ENCODE assay signal across 8 mouse cellular contexts in genomic region chr12:44330216-44330719, GRCm38 (mm10). TPM values are rescaled to one million over a fixed set of nuclear protein-coding genes. Genes with fewer than 3 reads are reported as not detected.
DNase-seq lines count a peak whose midpoint lies in the region; ATAC-seq lines count a peak whose summit lies in the region.
"Had no signal": no experiment of that assay in that cellular context is flagged by ENCODE, and none has a peak within 500 bp of the region (broad histone marks: within the 10 kb centered on the region; RNA-seq: fewer than 3 reads in every experiment).

No protein-coding gene starts in this region.

- H3K9ac ChIP-seq in liver, embryonic 11.5 days (ENCODE audit: low read depth, low read length) = no peak overlapping the region
- H3K9ac ChIP-seq in hindbrain, embryonic 11.5 days (ENCODE audit: low read depth, low read length) = peak overlapping the region; percentile 81
- H3K9ac ChIP-seq in midbrain, embryonic 15.5 days = peak overlapping the region; percentile 90

- peak overlapping the region; percentile 62 for H3K4me3 ChIP-seq in liver, embryonic 11.5 days (ENCODE audit: low read depth, low read length)
- H3K4me3 ChIP-seq in hindbrain, embryonic 11.5 days (ENCODE audit: low read depth, low read length) = peak overlapping the region; percentile 73
- H3K4me3 ChIP-seq in midbrain, embryonic 15.5 days = peak overlapping the region; percentile 82

- H3K4me2 ChIP-seq in liver, embryonic 11.5 days = peak overlapping the region; percentile 92
- H3K4me2 ChIP-seq in hindbrain, embryonic 11.5 days (replicated peaks; ENCODE audit: low read depth, low read length) = peak overlapping the region; percentile 85
- H3K4me2 ChIP-seq in midbrain, embryonic 15.5 days = peak overlapping the region; percentile 81

- peaks cover 35% of the 10 kb centered on the region for H3K27me3 ChIP-seq in liver, embryonic 11.5 days (replicated peaks; ENCODE audit: control insufficient read depth, insufficient read depth, low read length)
- no peaks in the 10 kb centered on the region for H3K27me3 ChIP-seq in hindbrain, embryonic 11.5 days (ENCODE audit: control insufficient read depth, insufficient read depth, low read length)
- no peaks in the 10 kb centered on the region for H3K27me3 ChIP-seq in midbrain, embryonic 15.5 days (replicated peaks)

- H3K27ac ChIP-seq in liver, embryonic 11.5 days (ENCODE audit: low read depth, low read length) = no peak overlapping the region
- peak overlapping the region; percentile 93 for H3K27ac ChIP-seq in hindbrain, embryonic 11.5 days (ENCODE audit: low read depth, low read length)
- peak overlapping the region; percentile 92 for H3K27ac ChIP-seq in midbrain, embryonic 15.5 days
- H3K27ac ChIP-seq: macrophage had no signal

- DNase-seq in liver, embryonic 11.5 days (ENCODE audit: low spot score) = no peak
- no peak for DNase-seq in liver
- peak; percentile 36 to 40 for DNase-seq in cerebellum, postnatal 25 days
- DNase-seq in hindbrain, embryonic 11.5 days (ENCODE audit: low spot score) = no peak
- no peak for DNase-seq in adrenal gland, adult (ENCODE audit: inconsistent age in 2 of 2, low spot score in 1 of 2)

- ATAC-seq in liver, embryonic 11.5 days (replicated peaks; ENCODE audit: low FRiP score) = no peak
- peak; percentile 6 for ATAC-seq in hindbrain, embryonic 11.5 days (ENCODE audit: low FRiP score)
- ATAC-seq in midbrain, embryonic 15.5 days (replicated peaks) = no peak; the same call in 1 of the 2 replicates
- no peak for ATAC-seq in inflammation-experienced regulatory T-cells, adult 6 months

- H3K36me3 ChIP-seq in liver, embryonic 11.5 days (ENCODE audit: control insufficient read depth, insufficient read depth, low read length) = no peaks in the 10 kb centered on the region
- H3K36me3 ChIP-seq in hindbrain, embryonic 11.5 days (ENCODE audit: control insufficient read depth, insufficient read depth, low read length) = no peaks in the 10 kb centered on the region
- no peaks in the 10 kb centered on the region for H3K36me3 ChIP-seq in midbrain, embryonic 15.5 days (replicated peaks)

- 0 out of 2 replicates have a peak, but pooled peaks cover 3% of the 10 kb centered on the region for H3K4me1 ChIP-seq in liver, embryonic 11.5 days (replicated peaks; ENCODE audit: control insufficient read depth, insufficient read depth, low read length)
- no peaks in the 10 kb centered on the region for H3K4me1 ChIP-seq in hindbrain, embryonic 11.5 days (replicated peaks; ENCODE audit: control insufficient read depth, insufficient read depth, low read length)
- H3K4me1 ChIP-seq in midbrain, embryonic 15.5 days = peaks cover 31% of the 10 kb centered on the region

- WGBS in liver, embryonic 11.5 days = 4% methylated on average over 9 of the region's 9 CpGs
- 1% methylated on average over 9 of the region's 9 CpGs for WGBS in hindbrain, embryonic 11.5 days
- WGBS in midbrain, embryonic 15.5 days = under 1% methylated on average over 9 of the region's 9 CpGs

- H3K9me3 ChIP-seq in liver, embryonic 11.5 days (ENCODE audit: control insufficient read depth, low read length) = no peaks in the 10 kb centered on the region
- H3K9me3 ChIP-seq in hindbrain, embryonic 11.5 days (ENCODE audit: control insufficient read depth, low read length) = no peaks in the 10 kb centered on the region
- H3K9me3 ChIP-seq in midbrain, embryonic 15.5 days = no peaks in the 10 kb centered on the region

RNA-seq across cellular contexts. Expression of gene Nrcam, which starts 1.6 kb away (rescaled TPM):
- 0.70 and 2.5 TPM in 2 replicates for polyA plus RNA-seq in liver, embryonic 11.5 days (2014; fragmentation: Nextera tagmentation; extraction: Ambion mirVana)
- polyA plus RNA-seq in hindbrain, embryonic 11.5 days (2014; fragmentation: Nextera tagmentation; extraction: Ambion mirVana) = 67.6 and 82.8 TPM in 2 replicates
- polyA plus RNA-seq in midbrain, embryonic 15.5 days (2015; fragmentation: Nextera tagmentation; extraction: Ambion mirVana) = 137 and 157 TPM in 2 replicates
- under 1 TPM in 2 of 3 experiments, not detected in 1; 0.08 to 0.24 TPM for polyA plus RNA-seq in inflammation-experienced regulatory T-cells, adult 6 months (2017; shearing (Covaris generic))

Comparison
In these comparisons a context has a peak if more than half of its experiments do, and no peak if none do; other contexts are left out.
1. DNase-seq: peak in cerebellum, postnatal 25 days (2 of 2); none in liver, embryonic 11.5 days (single experiment), liver (single experiment), hindbrain, embryonic 11.5 days (single experiment) and adrenal gland, adult (0 of 2).
2. RNA of gene Nrcam, which starts 1.6 kb away (polyA plus RNA-seq): 137 to 157 TPM in midbrain, embryonic 15.5 days and 67.6 to 82.8 TPM in hindbrain, embryonic 11.5 days; 0.70 to 2.5 TPM in liver, embryonic 11.5 days and 0.08 to 0.24 TPM in inflammation-experienced regulatory T-cells, adult 6 months; every median in the first group is over 10 times any median in the second.
3. Peak in every context shown above with its lines, with median percentiles within 50 percentile points of each other: H3K4me2 ChIP-seq and H3K4me3 ChIP-seq.